Mouse (Mus musculus) heart, embryonic 15.5 days (tissue): ENCODE data around the gene Rpl29. TPM values are rescaled to one million over a fixed set of nuclear protein-coding genes. Genes with fewer than 3 reads are reported as not detected.

ENCODE experiments used
- ATAC-seq: fragments of 200-750 bp; cut with Nextera tagmentation; replicated peaks from 2 replicates; pipeline ENCODE4 v1.8.0; 2017; ENCODE audit warnings: low read depth, moderate TSS enrichment; ENCODE audit not compliant: insufficient number of reproducible peaks, insufficient read depth, low FRiP score
- H3K27ac ChIP-seq: fragments of 300-500 bp; sonication (generic); 2 replicates; pipeline ENCODE4 v1.5.1; 2015; ENCODE audit warnings: mild to moderate bottlenecking, inconsistent platforms
- H3K27me3 ChIP-seq: fragments of 300-500 bp; sonication (generic); 2 replicates; pipeline ENCODE4 v1.6.1; 2015; ENCODE audit warnings: inconsistent platforms
- H3K36me3 ChIP-seq: fragments of 300-500 bp; sonication (generic); 2 replicates; pipeline ENCODE4 v1.6.1; 2015; ENCODE audit warnings: mild to moderate bottlenecking, inconsistent platforms
- H3K4me1 ChIP-seq: fragments of 300-500 bp; sonication (generic); replicated peaks from 2 replicates; pipeline ENCODE4 v1.6.1; 2015; ENCODE audit warnings: inconsistent platforms
- H3K4me2 ChIP-seq: fragments of 300-500 bp; sonication (generic); 2 replicates; pipeline ENCODE4 v1.6.1; 2015; ENCODE audit warnings: inconsistent platforms, mild to moderate bottlenecking, moderate library complexity
- H3K4me3 ChIP-seq: fragments of 300-500 bp; sonication (generic); 2 replicates; pipeline ENCODE4 v1.5.1; 2015; ENCODE audit warnings: mild to moderate bottlenecking, inconsistent platforms
- H3K9ac ChIP-seq: fragments of 300-500 bp; sonication (generic); 2 replicates; pipeline ENCODE4 v1.6.1; 2015; ENCODE audit warnings: mild to moderate bottlenecking, inconsistent platforms
- H3K9me3 ChIP-seq: fragments of 300-500 bp; sonication (generic); replicated peaks from 2 replicates; pipeline ENCODE4 v1.6.1; 2016; ENCODE audit warnings: inconsistent platforms
- WGBS: fragments of 180-500 bp; shearing (Covaris S2); methylation state at CpG from one replicate; pipeline ENCODE4 v1.1.7; 2015; ENCODE audit warnings: mixed read lengths; 5-methylcytosine and 5-hydroxymethylcytosine counted together
- polyA plus RNA-seq: library from polyadenylated mRNA; unstranded; fragments of >200 nt; fragmentation: Nextera tagmentation; extraction: Ambion mirVana; gene quantifications from 2 replicates; pipeline ENCODE4 v1.2.1, GENCODE M21; 2015

The Rpl29 gene
- polyA plus RNA-seq, 1 experiment from 2014 or later: 532 TPM

DNA sequence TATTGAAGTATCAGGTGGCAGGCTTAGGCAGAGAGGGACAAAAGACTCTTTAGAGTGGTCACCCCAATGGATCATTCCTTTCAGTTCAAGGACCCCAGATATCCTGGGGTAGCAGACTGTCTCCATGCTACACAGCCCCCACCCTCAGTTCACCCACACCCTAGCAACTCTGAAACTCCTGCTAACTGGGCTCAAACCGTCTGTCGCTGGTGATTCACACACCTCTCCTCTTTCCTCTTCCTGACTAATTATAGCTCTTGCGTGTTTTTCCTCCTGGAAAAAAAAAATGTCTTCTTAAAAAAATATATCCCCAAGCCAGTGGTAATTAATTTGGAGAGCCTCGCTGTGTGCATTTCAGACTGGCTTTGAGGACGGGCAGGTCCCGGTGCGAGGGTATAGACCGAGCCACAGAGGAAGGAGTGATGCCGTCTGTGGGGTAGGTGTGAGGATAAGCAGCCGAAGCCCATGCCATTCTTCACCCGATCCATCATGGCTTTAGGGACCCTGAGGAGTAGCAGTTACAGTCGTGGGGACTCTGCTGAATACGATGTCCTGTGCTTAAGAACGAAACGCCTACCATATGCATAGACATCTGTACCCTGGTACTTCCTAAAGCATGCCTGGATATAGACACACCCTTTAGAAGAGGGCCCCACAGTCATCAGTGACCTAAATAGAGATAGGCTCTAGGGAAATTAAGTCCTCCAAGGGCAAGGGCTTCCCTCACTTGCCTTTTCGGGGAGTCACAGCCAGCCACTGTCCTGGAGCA lies 26.5 kb upstream of the Rpl29 start:
- no peaks in the 10 kb centered on the region for H3K36me3 ChIP-seq
- H3K9me3 ChIP-seq: no peaks in the 10 kb centered on the region
- no peak overlapping the region for H3K9ac ChIP-seq
- no peak overlapping the region for H3K4me2 ChIP-seq
- peaks cover 55% of the 10 kb centered on the region for H3K4me1 ChIP-seq
- H3K4me3 ChIP-seq: no peak overlapping the region
- H3K27ac ChIP-seq: no peak overlapping the region
- H3K27me3 ChIP-seq: 0 out of 2 replicates have a peak, but pooled peaks cover 5% of the 10 kb centered on the region
- no peak for ATAC-seq
- 69% methylated on average over 16 of the region's 16 CpGs for WGBS

DNA sequence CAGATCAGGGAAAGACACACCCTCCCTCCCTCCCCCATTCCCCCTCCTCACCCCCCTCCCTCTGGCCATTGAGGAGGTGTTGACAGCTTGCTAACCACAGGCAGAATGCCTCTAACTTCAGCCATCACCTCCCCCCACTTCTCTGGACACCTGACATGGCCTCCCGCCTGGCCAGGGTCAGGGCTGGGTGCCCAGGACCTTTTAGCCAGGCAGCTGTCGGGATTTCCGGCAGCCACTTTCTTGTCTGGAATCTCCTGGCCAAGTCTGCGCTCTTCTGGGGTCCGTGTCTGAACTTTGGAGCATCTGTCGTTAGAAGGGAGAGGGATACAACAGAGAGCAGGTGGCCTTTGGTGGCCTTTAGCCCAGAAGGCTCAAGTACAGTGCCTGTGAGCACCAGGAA lies 24.0 kb upstream of the Rpl29 start:
- Histone ChIP-seq H3K36me3 (no peaks in the 10 kb centered on the region), H3K9me3 (no peaks in the 10 kb centered on the region), H3K9ac (no peak overlapping the region), H3K27ac (peak overlapping the region; percentile 84), H3K4me2 (0 out of 2 replicates have a peak overlapping the region, but pooled peaks have one; percentile 8), H3K27me3 (0 out of 2 replicates have a peak, but pooled peaks cover 5% of the 10 kb centered on the region), H3K4me1 (peaks cover 54% of the 10 kb centered on the region), H3K4me3 (no peak overlapping the region)
- WGBS: 18% methylated on average over 6 of the region's 6 CpGs
- ATAC-seq: peak; percentile 73

DNA sequence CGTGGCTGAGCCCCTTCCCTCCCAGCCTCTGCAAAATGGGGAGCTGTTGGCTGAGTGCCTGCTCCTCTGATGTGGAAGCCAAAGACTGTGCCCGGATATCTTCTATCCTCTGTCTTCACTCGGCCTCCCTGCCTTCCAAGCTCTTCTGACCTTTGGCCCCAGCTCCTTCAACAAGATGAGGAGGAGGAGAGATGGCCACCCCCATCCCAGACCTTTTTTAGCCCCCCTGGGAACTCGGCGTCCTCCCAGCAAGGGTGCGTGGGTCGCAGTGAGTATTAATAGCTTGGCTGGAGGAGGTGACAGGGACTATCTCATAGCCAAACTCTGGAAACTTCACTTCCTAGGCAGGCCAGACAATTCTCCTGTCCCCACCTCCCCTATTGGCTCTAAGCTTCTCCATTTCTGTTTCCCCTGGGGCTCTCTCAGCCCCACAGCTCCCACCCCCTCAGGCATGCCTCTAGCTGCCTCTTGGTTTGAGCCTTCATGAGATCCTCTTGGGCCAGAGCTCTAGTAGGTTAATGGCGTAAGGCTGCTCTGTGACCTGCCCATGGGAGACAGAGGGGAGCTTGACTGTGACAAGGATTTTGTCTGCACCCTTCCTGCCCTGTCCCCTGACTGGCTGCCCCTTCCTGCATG lies 22.7 kb upstream of the Rpl29 start:
- Histone ChIP-seq H3K4me3 (no peak overlapping the region), H3K27me3 (no peaks in the 10 kb centered on the region), H3K36me3 (no peaks in the 10 kb centered on the region), H3K4me2 (0 out of 2 replicates have a peak overlapping the region, but pooled peaks have one; percentile 11), H3K9ac (no peak overlapping the region; the same call in 1 of the 2 replicates), H3K27ac (peak overlapping the region; percentile 84), H3K9me3 (no peaks in the 10 kb centered on the region), H3K4me1 (peaks cover 60% of the 10 kb centered on the region)
- WGBS: 19% methylated on average over 8 of the region's 8 CpGs
- ATAC-seq: peak; percentile 30

DNA sequence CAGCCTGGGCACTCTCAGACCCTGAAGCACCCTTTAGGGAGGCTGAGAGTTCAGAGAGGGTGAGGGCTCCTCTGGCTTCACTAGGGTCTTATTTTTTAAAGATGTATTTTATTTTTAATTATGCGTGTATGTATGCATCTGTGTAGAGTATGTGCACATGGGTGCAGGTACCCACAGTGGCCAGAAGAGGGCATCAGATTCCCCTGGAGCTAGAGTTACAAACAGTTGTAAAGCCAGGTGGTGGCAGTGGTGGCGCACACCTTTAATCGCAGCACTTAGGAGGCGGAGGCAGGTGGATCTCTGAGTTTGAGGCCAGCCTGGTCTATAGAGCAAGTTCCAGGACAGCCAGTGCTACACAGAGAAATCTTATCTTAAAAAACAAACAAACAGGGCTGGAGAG lies 20.2 kb upstream of the Rpl29 start:
- Histone ChIP-seq H3K4me3 (no peak overlapping the region), H3K27ac (no peak overlapping the region), H3K9ac (no peak overlapping the region), H3K36me3 (no peaks in the 10 kb centered on the region), H3K27me3 (no peaks in the 10 kb centered on the region), H3K9me3 (no peaks in the 10 kb centered on the region), H3K4me1 (peaks cover 51% of the 10 kb centered on the region), H3K4me2 (no peak overlapping the region)
- ATAC-seq: no peak
- WGBS: 98% methylated on average over 4 of the region's 4 CpGs

DNA sequence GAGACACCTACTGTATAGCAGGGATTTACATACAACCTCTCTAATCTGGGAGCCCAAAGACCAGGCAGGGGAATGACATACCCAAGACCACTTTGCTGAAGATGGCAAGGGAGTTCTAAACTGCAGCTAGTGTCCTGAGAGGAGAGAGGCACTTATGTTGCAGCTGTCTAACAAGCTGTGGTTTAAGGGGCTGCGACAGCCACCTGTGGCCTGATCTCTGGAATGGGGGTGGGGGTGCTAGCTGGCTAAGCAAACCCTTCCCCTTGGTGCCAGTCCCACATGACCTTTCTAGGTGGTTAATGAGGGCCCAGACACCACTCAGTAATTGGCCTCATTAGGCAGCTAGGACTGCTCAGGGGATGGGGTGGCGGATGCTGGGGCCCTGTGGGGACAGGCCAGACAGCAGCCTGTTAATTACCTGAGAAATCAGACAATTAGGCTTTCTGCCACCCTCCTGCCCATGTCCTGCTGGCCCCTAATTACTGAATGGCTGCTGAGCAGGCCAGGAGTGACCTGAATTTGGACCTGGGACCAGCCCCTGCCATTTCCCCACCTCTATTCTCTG lies 19.1 kb upstream of the Rpl29 start:
- no peaks in the 10 kb centered on the region for H3K9me3 ChIP-seq
- H3K27ac ChIP-seq: no peak overlapping the region
- no peak overlapping the region for H3K4me2 ChIP-seq
- 88% methylated on average over 2 of the region's 2 CpGs for WGBS
- ATAC-seq: no peak
- H3K4me3 ChIP-seq: no peak overlapping the region
- peaks cover 46% of the 10 kb centered on the region for H3K4me1 ChIP-seq
- H3K9ac ChIP-seq: no peak overlapping the region
- H3K36me3 ChIP-seq: no peaks in the 10 kb centered on the region
- H3K27me3 ChIP-seq: no peaks in the 10 kb centered on the region

DNA sequence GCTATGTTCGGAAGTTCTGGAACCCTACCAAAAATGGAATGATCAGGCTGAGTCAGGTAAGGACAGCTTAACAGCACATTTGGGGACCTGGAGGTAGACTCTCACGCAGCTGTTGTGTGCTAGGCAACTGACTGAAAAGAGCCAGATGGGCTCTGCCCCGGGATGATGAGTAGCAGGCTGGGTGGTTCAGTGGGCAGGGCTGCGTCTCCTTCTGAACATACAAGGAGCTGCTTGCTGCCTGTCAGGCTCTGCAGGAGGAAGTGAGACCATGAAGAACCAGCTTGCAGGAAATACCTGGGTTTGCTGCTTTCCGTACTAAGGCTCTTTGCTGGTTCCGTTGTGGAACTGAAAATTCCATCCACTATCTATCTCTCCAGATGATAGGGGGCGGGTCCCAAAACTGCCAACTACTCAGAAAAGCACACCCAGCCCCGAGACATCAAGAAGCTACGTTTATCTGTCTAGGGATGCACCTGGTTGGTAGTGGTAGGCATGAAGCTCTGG lies 18.1 kb upstream of the Rpl29 start:
- H3K4me1 ChIP-seq: peaks cover 36% of the 10 kb centered on the region
- no peak overlapping the region for H3K9ac ChIP-seq
- no peak for ATAC-seq
- H3K4me3 ChIP-seq: no peak overlapping the region
- no peaks in the 10 kb centered on the region for H3K36me3 ChIP-seq
- H3K9me3 ChIP-seq: no peaks in the 10 kb centered on the region
- no peak overlapping the region for H3K4me2 ChIP-seq
- WGBS: 43% methylated on average over 9 of the region's 9 CpGs
- H3K27ac ChIP-seq: no peak overlapping the region
- H3K27me3 ChIP-seq: no peaks in the 10 kb centered on the region

DNA sequence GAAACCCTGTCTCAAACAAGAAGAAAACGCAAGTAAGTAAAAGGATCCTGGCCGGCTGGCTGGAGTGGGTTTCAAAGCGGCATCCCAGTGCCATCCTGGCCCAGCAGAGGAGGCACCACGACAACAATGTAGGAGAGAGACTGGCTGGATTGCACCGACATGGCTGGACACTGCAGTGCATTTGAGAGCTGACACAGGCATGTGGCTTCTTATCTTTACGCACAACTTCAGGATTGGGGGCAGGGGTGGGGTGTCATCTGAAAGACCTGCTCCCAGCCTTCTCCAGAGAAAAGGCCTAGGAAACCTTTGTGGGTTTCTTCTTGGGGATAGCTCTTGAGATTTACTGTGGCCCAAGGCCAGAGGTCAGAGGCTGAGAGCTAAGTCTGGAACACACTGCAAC lies 17.5 kb upstream of the Rpl29 start:
- ATAC-seq: no peak
- Histone ChIP-seq H3K4me1 (peaks cover 35% of the 10 kb centered on the region), H3K9ac (no peak overlapping the region), H3K4me2 (no peak overlapping the region), H3K9me3 (no peaks in the 10 kb centered on the region), H3K36me3 (no peaks in the 10 kb centered on the region), H3K4me3 (no peak overlapping the region), H3K27me3 (no peaks in the 10 kb centered on the region), H3K27ac (no peak overlapping the region)
- 48% methylated on average over 6 of the region's 6 CpGs for WGBS

DNA sequence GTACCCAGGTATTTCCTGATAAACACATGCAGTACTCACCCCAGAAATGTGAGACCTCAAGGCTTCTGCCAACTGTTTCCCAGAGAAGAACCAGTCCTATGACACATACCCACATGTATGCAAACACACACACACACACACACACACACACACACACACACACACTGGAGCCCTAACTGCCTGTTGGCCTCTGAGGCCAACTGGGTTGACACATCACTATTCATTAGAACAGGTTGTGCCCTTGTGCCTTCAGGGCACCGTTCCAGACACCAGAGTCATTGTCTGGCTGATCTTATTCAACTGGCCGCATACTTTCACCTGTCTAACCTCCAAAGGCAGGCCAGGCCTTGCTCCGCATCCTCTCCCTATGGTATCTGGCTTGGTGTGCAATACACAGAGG lies 17.0 kb upstream of the Rpl29 start:
- H3K27ac ChIP-seq: no peak overlapping the region
- no peak for ATAC-seq
- WGBS: 80% methylated on average over 3 of the region's 3 CpGs

DNA sequence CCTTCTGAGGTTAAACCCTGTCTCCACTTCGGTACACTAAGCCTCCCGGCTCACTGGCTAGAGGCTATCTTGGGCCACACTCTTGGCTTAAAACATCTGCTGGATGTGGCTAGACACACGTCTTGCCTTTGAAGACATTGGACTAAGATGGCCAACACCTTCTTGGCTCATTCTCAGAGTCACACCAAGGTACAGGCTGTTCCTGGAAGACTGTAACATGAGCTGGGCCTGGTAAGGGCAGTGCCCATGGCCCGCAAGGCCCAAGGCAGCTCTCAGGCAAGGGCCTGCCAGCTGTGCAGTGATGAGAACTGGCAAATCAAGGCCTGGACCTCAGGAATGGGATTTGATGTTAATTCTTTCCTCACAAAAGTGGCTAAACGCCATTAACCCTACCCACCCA lies 15.6 kb upstream of the Rpl29 start:
- Histone ChIP-seq H3K9me3 (no peaks in the 10 kb centered on the region), H3K4me1 (peaks cover 37% of the 10 kb centered on the region), H3K4me2 (no peak overlapping the region), H3K27ac (no peak overlapping the region), H3K36me3 (no peaks in the 10 kb centered on the region), H3K4me3 (no peak overlapping the region), H3K9ac (no peak overlapping the region), H3K27me3 (no peaks in the 10 kb centered on the region)
- WGBS: 79% methylated on average over 5 of the region's 5 CpGs
- ATAC-seq: no peak

More for the DNA sequence above, 17.0 kb upstream of the Rpl29 start:
- no peaks in the 10 kb centered on the region for H3K27me3 ChIP-seq
- H3K9me3 ChIP-seq: no peaks in the 10 kb centered on the region
- H3K4me3 ChIP-seq: no peak overlapping the region
- H3K4me2 ChIP-seq: no peak overlapping the region
- H3K36me3 ChIP-seq: no peaks in the 10 kb centered on the region
- H3K9ac ChIP-seq: no peak overlapping the region
- peaks cover 35% of the 10 kb centered on the region for H3K4me1 ChIP-seq

DNA sequence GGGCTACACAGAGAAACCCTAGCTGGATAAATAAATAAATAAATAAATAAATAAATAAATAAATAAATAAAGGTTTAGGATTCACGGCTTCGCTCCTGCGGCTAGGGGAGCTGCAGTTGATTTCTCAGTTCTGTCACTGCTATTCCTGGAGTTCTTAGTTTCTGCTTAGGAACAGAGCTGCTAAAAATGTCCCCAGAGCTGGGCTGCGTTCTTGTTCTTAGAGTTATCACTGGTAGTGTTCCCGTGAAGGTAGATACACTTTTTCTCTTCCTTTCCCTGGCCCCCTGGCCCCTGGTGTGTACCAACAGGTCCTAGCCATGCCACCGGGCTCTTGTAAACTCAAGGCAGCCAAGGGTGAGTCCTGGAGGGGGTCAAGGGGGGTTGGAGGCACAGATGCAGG lies 12.4 kb upstream of the Rpl29 start:
- H3K4me1 ChIP-seq: peaks cover 44% of the 10 kb centered on the region

DNA sequence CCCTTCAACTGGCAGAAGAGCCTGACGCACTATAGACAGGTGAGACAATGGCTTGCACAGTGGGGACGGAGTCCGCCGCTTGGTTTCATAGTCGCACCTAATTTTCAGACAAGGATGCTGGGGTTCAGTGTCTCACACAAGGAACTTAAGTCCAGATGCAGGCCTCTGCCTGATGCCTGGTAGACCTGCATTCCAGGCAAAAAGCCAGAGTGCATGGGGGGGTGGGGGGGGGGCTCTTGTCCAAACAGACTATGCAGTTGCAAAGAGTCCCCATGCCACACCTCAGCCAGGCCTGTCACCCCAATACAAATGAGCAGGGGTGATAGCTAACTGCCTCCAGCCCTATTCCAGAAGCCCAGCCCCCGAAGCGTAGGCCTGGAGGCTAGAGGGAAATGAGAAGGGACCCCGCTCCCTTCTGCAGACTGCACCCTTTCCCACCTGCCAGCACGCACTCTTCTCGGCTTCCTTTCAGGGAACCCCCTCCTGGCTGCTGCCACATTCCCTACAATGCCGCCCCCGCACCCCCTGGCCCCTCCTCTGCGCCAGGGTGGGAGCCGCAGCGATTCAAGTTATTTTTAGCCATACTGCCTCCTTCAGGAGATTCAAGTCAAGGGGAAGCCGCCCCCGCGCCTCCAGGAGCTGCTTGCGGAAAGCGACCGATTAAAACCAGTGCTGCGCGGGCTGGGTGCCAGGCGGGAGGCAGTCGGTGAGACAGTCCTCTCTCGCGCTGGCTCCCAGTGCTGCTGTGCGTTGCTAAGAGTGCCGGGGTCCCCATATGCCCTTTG lies 11.2 kb upstream of the Rpl29 start:
- Histone ChIP-seq H3K27ac (peak overlapping the region; percentile 66), H3K9me3 (no peaks in the 10 kb centered on the region), H3K4me3 (peak overlapping the region; percentile 38), H3K36me3 (no peaks in the 10 kb centered on the region), H3K9ac (peak overlapping the region; percentile 40), H3K4me1 (peaks cover 40% of the 10 kb centered on the region), H3K27me3 (peaks cover 10% of the 10 kb centered on the region), H3K4me2 (peak overlapping the region; percentile 73)
- ATAC-seq: peak; percentile 75
- WGBS: 14% methylated on average over 29 of the region's 29 CpGs

More for the DNA sequence above, 12.4 kb upstream of the Rpl29 start:
- Histone ChIP-seq H3K9me3 (no peaks in the 10 kb centered on the region), H3K4me3 (no peak overlapping the region), H3K4me2 (0 out of 2 replicates have a peak overlapping the region, but pooled peaks have one; percentile 17), H3K36me3 (no peaks in the 10 kb centered on the region), H3K27me3 (peaks cover 10% of the 10 kb centered on the region), H3K27ac (peak overlapping the region; percentile 52; the same call in 1 of the 2 replicates), H3K9ac (0 out of 2 replicates have a peak overlapping the region, but pooled peaks have one; percentile 14)
- WGBS: 54% methylated on average over 6 of the region's 6 CpGs
- ATAC-seq: no peak
